Mouse (Mus musculus) heart, embryonic 16.5 days (tissue): ENCODE data around the gene Lipm. TPM values are rescaled to one million over a fixed set of nuclear protein-coding genes. Genes with fewer than 3 reads are reported as not detected.

Source experiments
- ATAC-seq: fragments of 200-750 bp; cut with Nextera tagmentation; replicated peaks from 2 replicates; pipeline ENCODE4 v1.8.0; 2017; ENCODE audit warnings: moderate number of reproducible peaks; ENCODE audit not compliant: insufficient read depth, low FRiP score; ENCODE audit errors: extremely low read depth
- H3K27ac ChIP-seq: fragments of 300-500 bp; sonication (generic); 2 replicates; pipeline ENCODE4 v1.5.1; 2014; ENCODE audit warnings: mild to moderate bottlenecking, low read length, control low read depth, moderate library complexity
- H3K27me3 ChIP-seq: fragments of 300-500 bp; sonication (generic); 2 replicates; pipeline ENCODE4 v1.6.1; 2014; ENCODE audit warnings: low read length, mixed read lengths; ENCODE audit not compliant: control insufficient read depth, insufficient read depth
- H3K36me3 ChIP-seq: fragments of 300-500 bp; sonication (generic); 2 replicates; pipeline ENCODE4 v1.6.1; 2014; ENCODE audit not compliant: control insufficient read depth, insufficient read depth
- H3K4me1 ChIP-seq: fragments of 300-500 bp; sonication (generic); 2 replicates; pipeline ENCODE4 v1.6.1; 2014; ENCODE audit warnings: low read length, mixed read lengths; ENCODE audit not compliant: control insufficient read depth, insufficient read depth
- H3K4me2 ChIP-seq: fragments of 300-500 bp; sonication (generic); 2 replicates; pipeline ENCODE4 v1.6.1; 2014; ENCODE audit warnings: low read depth, mild to moderate bottlenecking, control low read depth, low read length
- H3K4me3 ChIP-seq: fragments of 300-500 bp; sonication (generic); 2 replicates; pipeline ENCODE4 v1.5.1; 2014; ENCODE audit warnings: mild to moderate bottlenecking, control low read depth, low read length
- H3K9ac ChIP-seq: fragments of 300-500 bp; sonication (generic); 2 replicates; pipeline ENCODE4 v1.6.1; 2014; ENCODE audit warnings: low read length, control low read depth
- H3K9me3 ChIP-seq: fragments of 300-500 bp; sonication (generic); replicated peaks from 2 replicates; pipeline ENCODE4 v1.6.1; 2016; ENCODE audit warnings: low read length; ENCODE audit not compliant: control insufficient read depth
- WGBS: fragments of 180-500 bp; shearing (Covaris S2); extraction: QIAGEN DNeasy Blood & Tissue Kit; methylation state at CpG from one replicate; pipeline ENCODE4 v1.1.7; 2014; 5-methylcytosine and 5-hydroxymethylcytosine counted together
- polyA plus RNA-seq: library from polyadenylated mRNA; unstranded; fragments of >200 nt; fragmentation: Nextera tagmentation; extraction: Ambion mirVana; gene quantifications from 2 replicates; pipeline ENCODE4 v1.2.1, GENCODE M21; 2015

Gene Lipm
- polyA plus RNA-seq: 0.10 and 0.30 TPM in 2 replicates

DNA sequence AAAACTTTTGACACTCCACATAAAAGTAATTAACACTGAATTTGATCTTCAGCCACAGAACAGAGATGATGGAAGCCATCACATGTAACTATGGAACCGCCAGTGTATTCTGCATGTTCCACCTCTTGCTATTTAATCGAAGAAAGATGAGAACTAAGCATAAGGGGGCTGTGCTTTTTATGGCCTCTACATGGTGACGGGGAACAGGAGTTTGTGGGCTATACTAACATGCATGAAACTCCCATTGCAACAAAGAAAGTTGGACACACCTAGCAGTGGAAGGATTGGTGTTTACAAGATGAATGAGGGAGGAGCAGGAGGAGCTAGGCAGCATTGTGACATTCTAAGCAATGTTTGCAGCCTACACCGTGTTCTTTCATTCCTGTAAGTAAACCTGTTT lies at the start of gene Lipm:
Gene Lipm, plus strand, starts transcription at position 301 of the 400 bp plus-strand sequence.
- Histone ChIP-seq H3K9me3 (no peaks in the 10 kb centered on the region), H3K9ac (no peak within 1 kb of the TSS), H3K27me3 (no peaks in the 10 kb centered on the region), H3K4me2 (no peak within 1 kb of the TSS), H3K4me1 (no peaks in the 10 kb centered on the region), H3K27ac (no peak within 1 kb of the TSS), H3K4me3 (no peak within 1 kb of the TSS), H3K36me3 (no peaks in the 10 kb centered on the region)
- no peak for ATAC-seq
- WGBS: 82% methylated on average over 4 of the region's 4 CpGs

DNA sequence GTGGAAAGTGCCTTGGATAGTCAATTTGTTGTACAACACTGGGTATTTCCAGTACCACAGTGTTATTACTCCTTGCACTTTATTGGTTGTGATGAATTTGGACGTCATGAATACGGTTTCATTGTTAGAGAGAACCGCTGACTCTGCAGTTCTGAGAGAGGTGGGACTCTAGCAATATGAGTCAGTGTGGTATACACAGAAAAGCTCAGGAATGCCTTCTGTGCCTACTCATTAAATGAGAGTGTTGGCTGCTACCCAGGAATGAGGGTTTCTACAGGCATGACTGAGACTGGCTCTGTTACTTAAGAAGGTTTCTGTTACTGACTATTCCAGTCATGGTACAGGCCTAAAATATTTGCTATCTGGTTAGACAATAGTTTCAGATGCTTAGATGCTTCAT lies 49.2 kb upstream of the Lipm start:
- Histone ChIP-seq H3K4me3 (no peak overlapping the region), H3K27ac (no peak overlapping the region), H3K4me1 (no peaks in the 10 kb centered on the region), H3K36me3 (no peaks in the 10 kb centered on the region), H3K4me2 (no peak overlapping the region), H3K27me3 (no peaks in the 10 kb centered on the region), H3K9me3 (no peaks in the 10 kb centered on the region), H3K9ac (no peak overlapping the region)
- ATAC-seq: no peak
- WGBS: 79% methylated on average over 3 of the region's 3 CpGs

- 42% methylated on average over 1 of the region's 1 CpGs for WGBS
Observed at GRCm38 (mm10) chr19:34063547-34063946, 37.2 kb upstream of the Lipm start.

DNA sequence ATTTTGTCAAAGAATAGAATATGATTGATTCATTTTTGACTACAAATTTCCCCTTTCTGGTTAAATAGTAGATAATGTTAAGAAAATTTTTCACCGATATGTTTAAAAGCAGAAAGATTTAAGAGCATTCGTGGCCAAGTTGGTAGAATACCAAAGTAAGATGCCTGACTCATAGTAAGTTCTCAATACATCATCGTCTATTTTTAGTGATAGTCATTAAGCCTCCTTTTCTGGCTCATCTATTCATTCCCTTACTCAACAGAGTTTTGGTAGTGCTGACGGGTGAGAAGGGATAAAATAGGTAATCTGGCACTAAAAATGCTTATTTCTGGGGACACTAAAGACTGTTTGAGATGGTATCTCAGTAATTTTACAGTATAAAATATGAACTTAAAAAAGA lies 36.7 kb upstream of the Lipm start:
- Histone ChIP-seq H3K9me3 (no peaks in the 10 kb centered on the region), H3K4me1 (no peaks in the 10 kb centered on the region), H3K27me3 (no peaks in the 10 kb centered on the region), H3K36me3 (no peaks in the 10 kb centered on the region), H3K27ac (no peak overlapping the region), H3K4me3 (no peak overlapping the region), H3K9ac (no peak overlapping the region), H3K4me2 (no peak overlapping the region)
- 75% methylated on average over 4 of the region's 4 CpGs for WGBS
- no peak for ATAC-seq

More at GRCm38 (mm10) chr19:34063547-34063946, 37.2 kb upstream of the Lipm start:
- Histone ChIP-seq H3K9me3 (no peaks in the 10 kb centered on the region), H3K4me3 (no peak overlapping the region), H3K9ac (no peak overlapping the region), H3K4me1 (no peaks in the 10 kb centered on the region), H3K36me3 (no peaks in the 10 kb centered on the region), H3K27ac (no peak overlapping the region), H3K27me3 (no peaks in the 10 kb centered on the region), H3K4me2 (no peak overlapping the region)
- ATAC-seq: no peak

- Histone ChIP-seq H3K4me3 (no peak within 1 kb of the TSS), H3K9ac (no peak within 1 kb of the TSS), H3K4me2 (no peak within 1 kb of the TSS), H3K9me3 (no peaks in the 10 kb centered on the region), H3K27ac (no peak within 1 kb of the TSS), H3K4me1 (no peaks in the 10 kb centered on the region), H3K27me3 (no peaks in the 10 kb centered on the region), H3K36me3 (no peaks in the 10 kb centered on the region)
- ATAC-seq: no peak
- WGBS: 74% methylated on average over 9 of the region's 9 CpGs
Observed at GRCm38 (mm10) chr19:34066779-34067472, 33.8 kb upstream of the Lipm start, which contains the start of gene Lipn. Lipn (plus strand) TSS chr19:34067358.

GRCm38 (mm10) chr19:34074239-34074638 lies 26.5 kb upstream of the Lipm start:
- Histone ChIP-seq H3K27ac (no peak overlapping the region), H3K4me3 (no peak overlapping the region), H3K4me1 (no peaks in the 10 kb centered on the region), H3K36me3 (no peaks in the 10 kb centered on the region), H3K9ac (no peak overlapping the region), H3K4me2 (no peak overlapping the region), H3K9me3 (no peaks in the 10 kb centered on the region), H3K27me3 (no peaks in the 10 kb centered on the region)
- ATAC-seq: no peak

- no peaks in the 10 kb centered on the region for H3K27me3 ChIP-seq
- H3K9ac ChIP-seq: no peak overlapping the region
- no peak overlapping the region for H3K4me3 ChIP-seq
- H3K4me1 ChIP-seq: no peaks in the 10 kb centered on the region
- no peak overlapping the region for H3K27ac ChIP-seq
- WGBS: 62% methylated on average over 2 of the region's 2 CpGs
- H3K9me3 ChIP-seq: no peaks in the 10 kb centered on the region
- no peak overlapping the region for H3K4me2 ChIP-seq
- H3K36me3 ChIP-seq: no peaks in the 10 kb centered on the region
- no peak for ATAC-seq
Observed at GRCm38 (mm10) chr19:34078130-34078529, 22.6 kb upstream of the Lipm start.

DNA sequence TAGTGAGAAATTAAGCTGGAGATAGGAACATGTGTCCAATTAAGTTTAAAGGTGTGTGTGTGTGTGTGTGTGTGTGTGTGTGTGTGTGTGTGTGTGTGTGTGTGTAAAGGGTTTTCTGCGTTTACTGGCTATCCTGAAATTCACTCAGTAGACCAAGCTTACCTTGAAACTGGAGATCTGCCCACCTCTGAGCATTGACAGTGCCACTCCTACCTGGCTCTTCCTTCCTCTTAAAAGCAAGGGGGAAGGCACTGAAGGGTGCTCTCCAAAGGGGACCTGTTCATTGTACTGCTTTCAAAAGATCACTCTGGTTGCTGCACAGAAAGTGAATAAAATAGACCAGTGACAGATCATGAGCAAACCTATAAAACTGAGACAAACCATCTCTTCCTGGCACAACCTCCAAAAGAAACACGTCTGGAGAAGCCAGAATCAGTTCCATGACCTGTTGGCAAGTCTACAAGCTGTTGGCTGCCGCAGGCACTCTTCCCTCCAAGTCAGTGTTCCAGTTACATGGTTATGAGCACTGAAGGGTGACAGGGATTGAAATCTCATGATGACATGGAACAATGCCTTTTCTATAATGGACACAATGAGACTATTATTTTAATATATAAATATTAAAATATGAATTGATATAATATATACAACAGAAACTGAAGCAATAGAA lies 11.6 kb upstream of the Lipm start:
- H3K9ac ChIP-seq: no peak overlapping the region
- WGBS: 83% methylated on average over 3 of the region's 3 CpGs
- H3K4me1 ChIP-seq: no peaks in the 10 kb centered on the region
- H3K27me3 ChIP-seq: no peaks in the 10 kb centered on the region
- H3K4me3 ChIP-seq: no peak overlapping the region
- H3K4me2 ChIP-seq: no peak overlapping the region
- H3K36me3 ChIP-seq: no peaks in the 10 kb centered on the region
- no peak overlapping the region for H3K27ac ChIP-seq
- no peak for ATAC-seq
- H3K9me3 ChIP-seq: no peaks in the 10 kb centered on the region

DNA sequence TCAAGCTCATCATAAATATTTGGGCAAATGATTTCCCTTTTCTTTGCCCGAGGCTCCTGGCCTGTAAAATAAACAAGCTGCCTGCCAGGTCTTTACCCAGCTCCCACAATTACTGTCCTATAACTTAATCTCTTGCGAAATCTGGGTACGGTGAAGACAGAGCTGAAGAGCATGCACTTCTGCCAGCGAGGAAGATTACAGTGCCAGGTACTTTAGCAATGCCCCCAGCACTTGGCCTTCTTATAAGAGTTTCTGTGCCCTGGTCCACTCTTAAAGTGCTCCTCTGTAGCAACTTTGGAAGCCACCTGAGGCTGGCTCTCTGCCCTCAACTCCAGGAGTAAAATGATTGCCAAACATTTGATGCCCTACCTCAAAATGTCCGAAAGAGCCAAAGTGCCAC lies 5.4 kb upstream of the Lipm start:
- Histone ChIP-seq H3K4me1 (no peaks in the 10 kb centered on the region), H3K27me3 (no peaks in the 10 kb centered on the region), H3K9me3 (no peaks in the 10 kb centered on the region), H3K36me3 (no peaks in the 10 kb centered on the region), H3K4me2 (no peak overlapping the region), H3K9ac (no peak overlapping the region), H3K4me3 (no peak overlapping the region), H3K27ac (no peak overlapping the region)
- ATAC-seq: no peak
- 64% methylated on average over 5 of the region's 5 CpGs for WGBS
